Mouse (Mus musculus): ENCODE measurements around the gene Agpat3.
A peak's percentile ranks its signal among the peaks of the same experiment; 100 is the strongest.

Agpat3 gene

DNA sequence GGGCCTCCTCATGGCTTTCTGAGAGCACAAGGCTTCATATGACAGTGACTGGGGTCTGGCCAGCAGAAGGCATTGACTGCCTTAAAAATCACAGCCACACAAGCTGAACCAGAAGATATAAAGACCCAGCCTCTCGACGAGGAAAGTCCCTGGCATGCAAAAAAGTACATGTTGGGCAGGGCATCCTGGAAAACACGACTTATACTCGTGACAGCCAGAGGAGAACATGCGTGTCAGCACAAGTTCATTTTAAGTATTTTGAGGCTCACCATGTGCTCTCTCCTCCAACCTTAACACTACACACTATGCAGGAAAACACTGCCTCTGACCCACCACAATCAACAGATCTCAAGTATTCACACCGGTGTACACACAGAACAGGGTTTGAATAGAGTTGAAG, 128.2 kb downstream of the Agpat3 start:
- DNase-seq (ENCODE audit: extremely low read depth, low read depth, low spot score) = no peak

GRCm38 (mm10) chr10:78222908-78223307, 129.4 kb downstream of the Agpat3 start:
- DNase-seq (ENCODE audit: extremely low read depth, low read depth, low spot score) = peak; percentile 83

DNA sequence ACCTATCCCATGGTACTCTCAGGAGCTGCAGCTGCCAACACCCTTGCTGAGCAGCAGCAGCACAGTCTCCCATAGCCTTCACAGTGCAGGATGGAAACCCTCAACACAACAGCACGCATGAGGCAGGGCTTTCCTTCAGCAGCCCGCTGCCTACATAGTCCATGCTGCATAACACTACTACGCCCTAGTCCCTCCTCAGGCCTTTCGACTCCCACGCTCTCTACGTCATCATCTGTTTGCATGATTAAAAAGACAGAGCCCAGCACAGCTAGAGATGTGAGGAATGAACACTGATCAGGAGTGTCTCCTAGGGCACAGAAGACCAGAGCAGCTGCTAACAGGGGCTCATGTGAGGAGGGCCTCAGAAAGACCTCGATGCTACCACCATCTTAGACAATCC, 131.0 kb downstream of the Agpat3 start:
- DNase-seq (ENCODE audit: extremely low read depth, low read depth, low spot score) = no peak

DNA sequence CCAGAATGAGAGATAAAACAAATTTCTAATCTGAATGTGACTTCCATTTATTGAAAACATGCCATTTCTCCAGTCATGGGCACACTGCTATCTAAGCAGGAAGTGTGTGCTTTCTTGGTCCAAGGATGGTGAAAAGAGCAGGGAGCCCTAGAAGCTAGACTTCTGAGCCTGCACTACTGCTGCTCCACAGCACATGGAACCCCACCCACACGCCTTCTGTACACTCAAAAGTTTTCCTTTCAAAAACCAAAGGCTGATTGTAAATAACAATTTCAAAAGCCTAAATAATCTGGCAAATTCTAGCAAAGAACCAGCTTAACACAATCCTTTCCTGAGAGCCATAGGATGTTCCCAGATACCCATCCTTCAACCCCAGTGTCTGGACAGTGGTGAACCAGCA, 132.8 kb downstream of the Agpat3 start:
- DNase-seq (ENCODE audit: extremely low read depth, low read depth, low spot score) = no peak
